Mouse (Mus musculus) adrenal gland, adult (tissue): Measurements from ENCODE around the gene Crym.

Experiments
- DNase-seq, 2 experiments: peaks; one replicate each; pipeline ENCODE4 v3.0.0; 2022 to 2023; ENCODE audit warnings: low spot score in 1 of 2; ENCODE audit not compliant: inconsistent age in 2 of 2

Gene Crym

GRCm38 (mm10) chr7:120201771-120202170 lies at the start of gene Crym:
Gene Crym (minus strand): TSS chr7:120202111.
- no peak for DNase-seq

DNA sequence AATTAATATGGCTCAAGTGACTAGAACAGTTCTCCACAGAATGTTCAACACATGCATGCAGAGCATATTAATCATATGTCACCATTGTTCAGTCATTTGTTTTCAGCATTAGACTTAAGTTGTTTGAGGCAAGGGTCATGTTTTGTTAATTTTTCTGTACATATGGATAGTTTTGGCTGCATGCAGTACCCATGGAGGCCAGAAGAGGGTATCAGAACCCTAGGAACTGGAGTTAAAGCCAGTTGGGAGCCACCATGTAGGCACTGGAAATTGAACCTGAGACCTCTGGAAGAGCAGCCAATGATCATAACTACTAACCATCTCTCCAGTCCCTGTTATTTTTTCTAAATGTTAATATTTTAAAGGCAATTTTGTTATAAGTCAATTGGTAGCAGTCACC lies 39.2 kb upstream of the Crym start:
- peak in 1 of 2 experiments; percentile 46 for DNase-seq

- DNase-seq, result no peak
Measured at GRCm38 (mm10) chr7:120228541-120228940, 26.6 kb upstream of the Crym start.

- DNase-seq, result peak in 1 of 2 experiments; percentile 60
Measured at GRCm38 (mm10) chr7:120205989-120206388, 4.1 kb upstream of the Crym start.

DNA sequence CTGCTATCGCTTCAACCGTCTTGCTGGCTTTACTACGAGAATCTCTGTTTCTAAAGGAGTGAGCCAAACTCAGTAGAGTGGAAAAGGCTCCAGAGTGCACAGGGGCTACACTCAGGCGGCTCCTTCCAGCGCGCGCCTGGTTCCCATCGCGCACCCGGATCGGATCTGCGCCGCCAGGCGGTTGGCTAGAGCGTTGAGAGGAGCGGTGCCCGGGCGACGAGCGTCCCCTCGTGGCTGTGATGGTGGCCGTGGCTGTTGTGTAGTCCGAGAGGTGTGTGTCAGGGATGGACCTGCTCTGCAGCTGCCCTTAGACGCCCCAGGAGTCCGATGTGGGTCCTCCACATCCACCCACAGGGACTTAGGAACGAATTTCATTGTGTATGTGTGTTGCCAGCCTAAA lies 1.9 kb upstream of the Crym start, which contains the start of gene Abca14:
Abca14 (plus strand) TSS at position 173 of the 400 bp plus-strand sequence.
- DNase-seq, result peak; percentile 88 to 95

GRCm38 (mm10) chr7:120201231-120201744 lies 623 bp downstream of the Crym start:
- DNase-seq, result peak; percentile 48 to 63

DNA sequence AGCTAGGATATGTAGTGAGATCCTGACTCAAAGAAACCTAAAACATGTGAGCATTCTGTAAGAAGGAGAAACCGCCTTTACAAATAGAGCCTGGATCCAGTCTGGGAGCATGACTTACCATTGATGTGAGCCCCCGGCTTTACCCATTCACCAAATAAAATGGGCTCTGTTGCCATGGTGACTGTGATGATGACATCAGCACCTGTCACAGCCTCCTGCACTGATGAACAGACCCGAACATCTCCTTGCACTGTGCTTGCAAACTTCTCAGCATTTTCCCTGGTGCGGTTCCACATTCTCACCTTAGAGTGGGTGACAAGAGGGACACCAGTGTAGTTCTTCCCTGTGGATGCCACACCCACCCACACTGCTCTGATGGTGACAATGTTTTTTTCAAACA lies 6.7 kb downstream of the Crym start:
- DNase-seq, result no peak

- DNase-seq, result peak in 1 of 2 experiments; percentile 69
Measured at GRCm38 (mm10) chr7:120192816-120193215, 9.1 kb downstream of the Crym start.

DNA sequence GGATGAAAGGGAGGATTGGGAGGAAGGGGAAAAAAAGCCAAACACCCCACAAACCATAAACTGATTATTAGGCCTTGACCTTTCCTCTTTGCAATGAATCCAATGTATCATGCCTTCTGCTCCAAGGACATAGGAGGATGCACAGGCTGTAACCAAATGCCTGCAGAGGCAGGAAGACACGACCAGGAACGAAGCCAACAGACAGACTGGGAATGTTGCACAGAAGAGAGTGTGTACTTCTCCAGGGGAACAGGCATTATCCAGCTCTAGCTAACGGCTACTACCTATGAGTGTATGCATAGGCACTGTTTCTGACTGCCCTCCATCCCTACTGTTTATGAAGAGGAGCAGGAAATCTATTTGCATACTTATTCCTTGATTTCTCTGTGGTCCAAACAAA lies 9.7 kb downstream of the Crym start:
- DNase-seq, result peak; percentile 71 to 74

- no peak for DNase-seq
Measured at GRCm38 (mm10) chr7:120190150-120190665, 11.7 kb downstream of the Crym start.

- no peak for DNase-seq
Measured at GRCm38 (mm10) chr7:120189369-120190149, 12.4 kb downstream of the Crym start.

GRCm38 (mm10) chr7:120188946-120189345 lies 13.0 kb downstream of the Crym start:
- no peak for DNase-seq

- no peak for DNase-seq
Measured at GRCm38 (mm10) chr7:120182891-120183290, 19.0 kb downstream of the Crym start.

DNA sequence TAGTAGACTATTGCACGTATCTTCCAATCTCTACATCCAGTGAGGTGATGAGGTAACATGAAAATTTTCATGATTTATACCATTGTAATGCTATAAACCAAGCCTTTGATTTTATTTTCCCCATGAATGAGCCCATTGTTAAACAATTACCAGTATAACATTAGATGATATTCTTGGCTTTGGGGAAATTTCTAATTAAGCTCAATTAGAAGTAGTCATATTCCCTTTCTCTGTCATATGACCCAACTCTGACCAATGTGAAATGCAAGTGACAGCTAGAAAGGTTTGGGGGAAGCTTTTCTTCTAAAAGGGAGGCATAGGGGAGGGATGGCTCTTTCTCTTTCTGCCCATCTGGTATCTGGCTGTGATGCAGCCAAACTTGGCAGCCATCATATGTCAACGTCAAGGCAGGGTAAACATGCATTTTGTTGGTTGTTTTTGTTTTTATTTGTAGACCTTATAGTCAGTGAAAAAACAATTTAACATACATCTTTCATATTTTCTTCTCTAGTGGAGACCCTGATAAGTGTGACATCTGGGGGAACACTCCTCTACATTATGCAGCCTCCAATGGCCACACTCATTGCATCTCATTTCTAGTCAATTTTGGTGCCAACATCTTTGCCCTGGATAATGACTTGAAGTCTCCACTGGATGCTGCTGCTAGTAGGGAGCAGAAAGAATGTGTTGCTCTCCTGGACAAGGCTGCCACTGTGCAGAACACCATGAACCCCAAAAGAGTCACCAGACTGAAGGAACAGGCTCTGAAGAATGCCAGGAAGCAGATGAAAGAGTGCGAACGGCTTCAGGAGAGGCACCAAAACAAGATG lies 20.3 kb downstream of the Crym start:
- DNase-seq, result no peak

- peak in 1 of 2 experiments; percentile 37 for DNase-seq
Measured at GRCm38 (mm10) chr7:120180547-120180946, 21.4 kb downstream of the Crym start.

DNA sequence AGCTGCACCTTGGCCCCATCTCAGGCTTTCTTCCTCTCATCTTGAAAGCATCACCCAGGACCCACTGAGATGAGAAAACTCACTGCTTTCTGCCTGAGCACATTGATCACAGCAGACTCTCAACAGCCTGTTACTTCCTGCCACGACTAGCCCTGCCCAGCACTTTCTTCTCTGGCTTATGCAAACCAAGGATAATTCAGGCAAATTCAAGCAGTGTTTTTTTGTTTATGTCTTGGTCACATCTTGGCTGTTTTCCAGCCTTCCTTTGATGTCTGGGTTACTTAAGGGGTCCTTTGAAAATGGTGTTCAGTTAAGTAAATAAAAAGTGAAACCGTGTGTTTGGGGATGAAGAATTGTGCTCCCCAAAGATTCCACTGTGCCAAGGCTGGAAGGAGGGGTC lies 23.0 kb downstream of the Crym start:
- no peak for DNase-seq

DNA sequence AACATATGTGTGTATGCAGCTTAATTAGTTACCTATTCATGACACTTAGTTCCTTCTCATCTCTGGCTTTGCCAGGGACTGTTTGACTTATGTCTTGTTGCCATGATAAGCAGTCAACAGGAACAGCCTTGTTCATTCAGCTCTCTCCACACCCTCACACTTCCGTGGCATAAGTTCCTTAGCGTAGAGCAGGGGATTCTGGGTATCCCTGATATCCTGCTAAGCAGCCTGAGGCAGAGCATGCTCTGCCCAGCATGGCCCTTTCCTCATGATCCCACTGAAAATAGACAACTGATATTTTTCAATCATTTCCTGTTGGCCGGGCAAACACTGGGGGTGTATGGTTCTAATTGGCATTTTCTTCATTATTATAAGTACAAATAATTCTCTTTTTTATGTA lies 24.3 kb downstream of the Crym start:
- no peak for DNase-seq

DNA sequence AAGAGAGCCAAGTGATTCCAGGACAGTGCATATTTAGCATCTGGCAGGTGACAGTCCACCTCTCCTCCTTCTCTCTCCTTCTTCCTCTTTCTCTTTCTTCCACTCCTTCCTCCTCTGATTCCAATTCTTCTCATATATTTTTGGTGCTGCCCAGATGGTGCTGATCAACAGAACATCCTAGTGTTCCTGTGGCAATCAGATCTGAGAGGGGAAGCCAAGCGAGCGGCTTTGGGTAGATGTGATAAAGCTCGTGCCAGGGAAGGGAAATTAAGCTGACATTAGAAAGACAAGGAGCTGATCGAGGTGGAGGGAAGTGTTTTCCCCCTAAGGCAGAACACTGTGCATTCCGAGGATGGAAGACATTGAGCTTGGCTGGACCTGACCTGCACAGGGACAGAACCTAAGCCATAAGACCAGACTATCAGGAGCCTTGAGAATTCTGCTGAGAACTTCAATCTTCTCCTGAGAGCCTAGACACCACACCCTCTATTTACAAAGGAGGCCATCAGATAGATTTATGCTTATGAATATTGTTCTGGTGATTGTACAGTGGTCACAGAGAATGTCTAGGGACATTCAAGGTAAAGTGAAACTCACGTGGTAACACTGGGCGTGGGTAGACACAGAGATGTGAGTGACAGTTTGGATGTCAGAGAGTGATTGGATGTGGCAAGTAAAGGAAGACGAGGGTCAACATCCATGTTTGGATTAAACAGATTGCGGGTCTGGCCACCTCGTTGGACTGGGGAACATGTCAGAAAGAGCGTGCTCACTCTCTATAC lies 27.0 kb downstream of the Crym start:
- no peak for DNase-seq

GRCm38 (mm10) chr7:120173603-120174244 lies 28.2 kb downstream of the Crym start, which contains the start of gene Anks4b:
Gene Anks4b (plus strand): TSS chr7:120173858.
- DNase-seq, result no peak

DNA sequence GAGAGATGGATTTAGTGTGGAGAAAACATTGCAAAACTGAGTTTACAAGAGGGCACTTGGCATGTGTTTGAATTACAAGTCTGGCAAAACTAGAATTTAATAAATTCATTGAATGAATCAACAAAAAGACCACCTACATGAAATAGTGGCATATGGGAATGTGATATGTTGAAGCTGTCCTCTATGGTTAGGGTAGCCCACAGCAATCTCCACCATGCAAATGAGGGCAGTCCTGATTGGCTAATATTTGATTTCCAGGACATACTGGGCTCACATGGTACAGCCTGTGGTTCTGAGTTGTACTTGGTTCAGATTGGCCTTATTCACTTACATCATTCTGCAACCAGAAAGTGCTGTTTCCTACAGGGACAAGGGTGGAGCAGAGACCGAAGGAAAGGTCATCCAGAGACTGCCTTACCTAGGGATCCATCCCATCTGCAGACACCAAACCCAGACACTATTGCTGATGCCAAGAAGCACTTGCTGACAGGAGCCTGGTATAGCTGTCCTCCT lies 29.7 kb downstream of the Crym start:
- no peak for DNase-seq
